Mouse (Mus musculus): ENCODE data around the gene Zbed3.

Zbed3 gene

GRCm38 (mm10) chr13:95323400-95323799 lies at the start of gene Zbed3:
Gene Zbed3 (plus strand): TSS chr13:95323612.
- no peak for DNase-seq (ENCODE audit: low read depth)

GRCm38 (mm10) chr13:95278426-95279025 lies 44.9 kb upstream of the Zbed3 start:
- DNase-seq (ENCODE audit: low read depth): no peak

- no peak for DNase-seq (ENCODE audit: low read depth)
These were observed 41.4 kb upstream of the Zbed3 start for GRCm38 (mm10) chr13:95281740-95282673.

- peak; percentile 65 for DNase-seq (ENCODE audit: low read depth)
These were observed 36.4 kb upstream of the Zbed3 start for GRCm38 (mm10) chr13:95286989-95287388.

GRCm38 (mm10) chr13:95288027-95288426 lies 35.4 kb upstream of the Zbed3 start:
- no peak for DNase-seq (ENCODE audit: low read depth)

- no peak for DNase-seq (ENCODE audit: low read depth)
These were observed 31.4 kb upstream of the Zbed3 start for GRCm38 (mm10) chr13:95291983-95292382.

- DNase-seq (ENCODE audit: low read depth): no peak
These were observed 23.5 kb upstream of the Zbed3 start for GRCm38 (mm10) chr13:95299956-95300355.

GRCm38 (mm10) chr13:95306596-95306995 lies 16.8 kb upstream of the Zbed3 start:
- no peak for DNase-seq (ENCODE audit: low read depth)

- DNase-seq (ENCODE audit: low read depth): no peak
These were observed 16.2 kb upstream of the Zbed3 start for GRCm38 (mm10) chr13:95307100-95307655.

- no peak for DNase-seq (ENCODE audit: low read depth)
These were observed 11.4 kb upstream of the Zbed3 start for GRCm38 (mm10) chr13:95312016-95312415.

- no peak for DNase-seq (ENCODE audit: low read depth)
These were observed 4.3 kb upstream of the Zbed3 start for GRCm38 (mm10) chr13:95319153-95319552.

GRCm38 (mm10) chr13:95320451-95320850 lies 3.0 kb upstream of the Zbed3 start:
- no peak for DNase-seq (ENCODE audit: low read depth)

- peak; percentile 77 for DNase-seq (ENCODE audit: low read depth)
These were observed 676 bp downstream of the Zbed3 start for GRCm38 (mm10) chr13:95323950-95324625.

- DNase-seq (ENCODE audit: low read depth): no peak
These were observed 1.2 kb downstream of the Zbed3 start for GRCm38 (mm10) chr13:95324626-95325079.

- DNase-seq (ENCODE audit: low read depth): peak; percentile 92
These were observed 1.9 kb downstream of the Zbed3 start for GRCm38 (mm10) chr13:95325080-95325906.

GRCm38 (mm10) chr13:95325907-95326550 lies 2.6 kb downstream of the Zbed3 start:
- DNase-seq (ENCODE audit: low read depth): no peak

- peak; percentile 63 for DNase-seq (ENCODE audit: low read depth)
These were observed 3.4 kb downstream of the Zbed3 start for GRCm38 (mm10) chr13:95326611-95327344.

- peak; percentile 34 for DNase-seq (ENCODE audit: low read depth)
These were observed 3.9 kb downstream of the Zbed3 start for GRCm38 (mm10) chr13:95327345-95327741.

GRCm38 (mm10) chr13:95328767-95329166 lies 5.4 kb downstream of the Zbed3 start:
- no peak for DNase-seq (ENCODE audit: low read depth)

- no peak for DNase-seq (ENCODE audit: low read depth)
These were observed 7.1 kb downstream of the Zbed3 start for GRCm38 (mm10) chr13:95330507-95330906.
